Mouse (Mus musculus) liver, embryonic 14 days (tissue): ENCODE data around the gene Sesn2. TPM values are rescaled to one million over a fixed set of nuclear protein-coding genes. Genes with fewer than 3 reads are reported as not detected.

Source experiments
- polyA plus RNA-seq: library from polyadenylated mRNA; depleted of rRNA; stranded (reverse); fragments of >200 nt; gene quantifications from 2 replicates; pipeline ENCODE4 v1.2.3, GENCODE M21; 2012; rRNA removed

Gene Sesn2
- polyA plus RNA-seq = 2.9 and 3.3 TPM in 2 replicates

DNA sequence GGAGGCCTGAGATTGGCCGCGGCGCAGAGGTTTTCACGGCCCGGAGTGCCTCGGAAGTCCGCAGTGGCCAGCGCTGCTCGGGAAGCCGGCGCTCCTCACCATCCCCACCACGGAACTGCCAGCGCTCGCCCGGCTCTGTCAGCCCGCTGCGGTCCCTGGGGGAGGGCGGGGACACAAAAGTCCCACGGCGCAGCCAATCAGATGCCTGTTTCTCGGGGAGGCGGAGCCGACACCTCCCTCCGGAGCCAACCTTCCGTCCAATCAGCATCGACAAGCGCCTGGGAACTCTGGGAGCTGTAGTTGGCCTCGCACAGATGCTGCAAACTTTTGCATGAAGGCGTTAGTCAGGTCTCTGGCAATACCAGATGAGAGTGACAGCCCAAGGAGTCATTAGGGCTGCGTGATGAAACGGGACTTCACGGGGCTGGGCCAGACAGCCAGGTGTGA lies at the start of gene Sesn2:
Gene Sesn2 (minus strand): TSS at position 150 of the 447 bp plus-strand sequence.

DNA sequence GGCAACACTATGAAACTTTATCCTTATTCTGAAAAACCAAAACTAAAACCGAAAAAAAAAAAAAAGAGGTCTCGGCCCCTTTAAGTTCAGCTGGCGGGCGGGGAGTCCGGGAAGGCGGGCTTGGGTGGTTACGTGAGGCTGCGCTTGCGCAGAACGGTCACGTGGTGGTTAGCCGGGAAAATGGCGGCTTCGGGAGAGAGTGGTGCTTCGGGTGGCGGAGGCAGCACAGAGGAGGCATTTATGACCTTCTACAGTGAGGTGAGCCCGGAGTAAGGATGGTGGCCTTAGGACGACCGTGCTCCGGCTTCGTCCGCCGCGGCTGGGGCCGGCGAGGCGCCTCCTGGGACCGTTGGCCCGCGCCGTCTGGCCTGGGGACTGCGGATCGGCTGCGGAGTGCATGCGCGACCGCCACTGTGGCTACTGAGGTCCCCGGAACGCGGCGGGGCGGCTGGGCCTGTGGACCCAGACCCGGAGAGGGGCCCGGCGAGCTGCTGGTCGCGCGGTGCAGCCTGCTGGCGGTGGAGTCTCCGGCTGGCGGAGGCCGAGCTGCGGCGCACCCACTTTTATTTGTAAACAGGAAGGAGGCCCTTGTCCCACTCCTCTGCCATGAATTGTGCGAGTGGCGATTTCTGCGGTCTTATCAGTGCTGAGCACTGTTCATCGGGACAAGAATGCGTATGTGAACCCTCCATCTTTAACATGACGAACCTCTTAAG lies 25.3 kb upstream of the Sesn2 start, which contains the start of gene Dnajc8:
Gene Dnajc8 (plus strand): TSS at position 145 of the 716 bp plus-strand sequence.

DNA sequence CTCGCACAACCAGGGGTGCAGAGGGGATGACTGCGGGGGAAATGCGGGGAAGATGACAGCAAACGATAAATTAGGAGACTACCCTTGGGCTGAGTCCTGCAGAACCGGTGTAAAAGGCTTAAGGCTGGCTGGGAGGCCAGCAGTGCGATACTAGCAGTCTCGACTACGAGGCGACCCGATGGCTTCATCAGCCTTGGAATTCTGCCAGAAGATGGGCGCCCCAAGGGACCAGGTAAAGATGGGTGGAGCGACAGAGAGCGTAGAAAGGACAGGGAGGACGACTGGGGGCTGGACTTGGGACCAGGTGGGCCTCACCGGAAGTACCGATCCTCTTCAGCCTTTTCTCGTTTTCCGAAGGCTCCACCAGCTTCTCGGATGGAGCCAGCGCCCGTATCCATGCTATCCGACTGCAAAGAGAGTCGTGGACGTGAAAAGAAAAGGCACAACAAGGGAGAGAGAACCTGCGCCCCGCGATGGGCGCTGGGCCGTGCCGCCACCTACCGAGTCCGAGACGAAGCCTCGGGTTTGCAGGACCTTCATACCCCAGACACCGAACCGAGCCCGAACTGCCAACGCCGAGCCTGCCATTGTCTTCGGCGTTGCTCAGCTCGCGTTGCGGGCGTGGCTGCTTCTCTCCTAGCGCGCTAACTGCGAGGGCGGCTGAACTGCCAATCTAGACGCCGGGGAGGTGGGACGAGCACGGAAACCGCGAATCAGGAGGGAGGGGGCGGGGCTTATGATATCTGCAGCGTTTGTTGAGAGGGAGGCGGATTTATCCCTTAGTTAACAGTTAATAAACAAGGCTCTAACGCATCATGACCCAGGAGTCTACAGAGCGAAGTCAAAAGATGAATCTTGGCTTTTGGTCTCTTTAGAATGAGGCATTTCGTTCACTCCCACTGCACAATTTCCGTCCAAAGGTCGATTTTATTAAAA lies 22.9 kb upstream of the Sesn2 start, which contains the start of gene Atpif1:
Gene Atpif1 (minus strand): TSS at position 679 of the 936 bp plus-strand sequence.

DNA sequence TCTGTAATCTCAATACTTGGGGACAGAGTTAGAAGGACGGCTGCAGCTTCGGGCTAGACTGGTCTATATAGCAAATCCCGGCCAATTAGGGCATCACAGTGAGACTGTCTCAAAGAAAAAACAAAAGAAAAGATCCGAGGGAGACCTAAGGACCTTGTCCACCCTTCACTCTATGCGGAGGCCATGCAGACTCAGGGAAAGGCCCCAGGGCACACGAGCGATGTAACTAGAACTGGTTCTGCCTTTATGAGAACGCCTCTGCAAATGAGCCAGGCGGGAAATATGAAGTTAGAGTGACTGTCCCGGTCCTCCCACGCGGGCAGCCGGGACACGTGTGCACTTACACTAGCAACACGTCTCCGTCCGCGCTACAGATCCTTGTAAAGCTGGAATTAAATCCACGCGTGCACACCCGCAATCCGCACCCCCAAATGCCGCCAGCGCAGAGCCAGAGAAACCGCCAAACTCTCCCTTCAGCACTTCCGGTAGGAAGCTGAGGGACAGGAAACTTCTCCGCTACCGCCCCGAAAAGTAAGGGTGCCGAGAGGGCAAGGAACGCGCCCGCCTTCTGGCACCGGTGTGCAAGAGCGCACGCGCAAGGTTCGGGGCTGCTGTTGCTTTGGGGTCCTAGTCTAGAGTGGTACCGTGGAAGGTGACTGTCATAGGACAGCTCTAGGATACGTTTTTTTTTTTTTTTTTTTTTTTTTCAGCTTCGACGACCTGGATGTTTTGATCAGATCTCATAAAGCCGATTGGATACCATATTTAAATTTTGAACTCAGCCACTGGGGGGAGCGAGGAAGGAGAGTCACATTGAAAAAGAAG lies 46.7 kb downstream of the Sesn2 start, which contains the start of gene Med18:
Gene Med18 (minus strand): TSS at position 492 of the 825 bp plus-strand sequence.

Other genes with a start within 250 kb of the Sesn2 start
- 8.1 and 8.5 TPM in 2 replicates for gene Gmeb1, start 248.9 kb downstream of the Sesn2 start, polyA plus RNA-seq
- 22.7 and 29.7 TPM in 2 replicates for gene Taf12, start 236.1 kb downstream of the Sesn2 start, polyA plus RNA-seq
- gene Rab42, start 207.1 kb downstream of the Sesn2 start, polyA plus RNA-seq = 0.27 and 0.56 TPM in 2 replicates
- gene Trnau1ap, start 181.0 kb downstream of the Sesn2 start, polyA plus RNA-seq = 7.4 and 10.1 TPM in 2 replicates
- gene Rcc1, start 156.9 kb downstream of the Sesn2 start, polyA plus RNA-seq = 20.5 and 26.5 TPM in 2 replicates
- 6.1 and 8.3 TPM in 2 replicates for gene Phactr4, start 88.0 kb downstream of the Sesn2 start, polyA plus RNA-seq
- gene Med18, start 46.6 kb downstream of the Sesn2 start, polyA plus RNA-seq = 4.7 and 5.2 TPM in 2 replicates
- gene Atpif1, start 23.2 kb upstream of the Sesn2 start, polyA plus RNA-seq = 941 and 974 TPM in 2 replicates
- gene Dnajc8, start 25.0 kb upstream of the Sesn2 start, polyA plus RNA-seq = 98.9 and 101 TPM in 2 replicates
- 0.42 and 0.65 TPM in 2 replicates for gene Ptafr, start 53.6 kb upstream of the Sesn2 start, polyA plus RNA-seq
- 11.6 and 13.3 TPM in 2 replicates for gene Eya3, start 128.5 kb upstream of the Sesn2 start, polyA plus RNA-seq
- gene Xkr8, start 222.0 kb upstream of the Sesn2 start, polyA plus RNA-seq = 1.5 and 2.0 TPM in 2 replicates
- 0.73 and 0.87 TPM in 2 replicates for gene Smpdl3b, start 246.8 kb upstream of the Sesn2 start, polyA plus RNA-seq